Mouse (Mus musculus): ENCODE measurements around the gene Smagp. TPM values are rescaled to one million over a fixed set of nuclear protein-coding genes. Genes with fewer than 3 reads are reported as not detected.
A peak's percentile ranks its signal among the peaks of the same experiment; 100 is the strongest.
"Not testable (repeated sequence)": the region's sequence is repeated elsewhere in the genome, so short reads cannot be mapped to it uniquely, and the experiment has no call there.

Gene Smagp
- polyA plus RNA-seq, 1 experiment: 160 TPM

- Histone ChIP-seq H3K36me3 (ENCODE audit: control insufficient read depth, insufficient read depth, low read length) (no peaks in the 10 kb centered on the region), H3K4me3 (ENCODE audit: insufficient read depth, low read depth, low read length) (no peak overlapping the region), H3K27ac (ENCODE audit: insufficient read depth, low read depth, low read length) (peak overlapping the region; percentile 49), H3K4me1 (ENCODE audit: control insufficient read depth, insufficient read depth, low read length) (peaks cover 12% of the 10 kb centered on the region; the same call in 1 of the 2 replicates), H3K27me3 (replicated peaks; ENCODE audit: control insufficient read depth, insufficient read depth, low read length) (no peaks in the 10 kb centered on the region)
- TF ChIP-seq POLR2A (IDR thresholded peaks at IDR 0.05; ENCODE audit: low read depth, low read length): no peak
- TF ChIP-seq CTCF (conservative IDR thresholded peaks at IDR 0.05; ENCODE audit: insufficient read depth, insufficient read length, low read depth, low read length): no peak
- DNase-seq: no peak
- WGBS: 34% methylated on average over 11 of the region's 11 CpGs
Observed at GRCm38 (mm10) chr15:100627774-100628370, 8.9 kb downstream of the Smagp start.

DNA sequence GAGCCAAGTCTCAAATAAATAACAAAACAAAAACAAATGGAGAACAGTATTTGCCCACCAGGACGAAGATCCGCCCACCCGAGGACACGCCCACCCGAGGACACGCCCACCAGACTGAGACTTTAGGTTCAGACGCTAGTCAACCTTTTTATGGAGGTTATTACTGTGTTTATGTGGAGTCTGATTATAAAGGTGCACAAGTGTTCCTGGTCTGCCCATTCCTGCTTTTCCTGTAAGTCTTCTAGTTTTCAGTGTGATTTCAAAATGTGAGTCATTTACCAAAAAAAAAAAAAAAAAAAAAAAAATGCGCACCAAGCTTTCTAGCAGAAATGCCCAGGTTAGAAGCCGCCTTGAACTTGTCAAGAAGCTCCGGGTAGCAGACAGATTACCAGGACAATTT, 9.5 kb downstream of the Smagp start:
- 0 out of 2 replicates have a peak overlapping the region, but pooled peaks have one; percentile 49 for H3K27ac ChIP-seq (ENCODE audit: insufficient read depth, low read depth, low read length)
- H3K27me3 ChIP-seq (replicated peaks; ENCODE audit: control insufficient read depth, insufficient read depth, low read length): no peaks in the 10 kb centered on the region
- 28% methylated on average over 10 of the region's 10 CpGs for WGBS
- TF ChIP-seq POLR2A (IDR thresholded peaks at IDR 0.05; ENCODE audit: low read depth, low read length): no peak
- TF ChIP-seq CTCF (conservative IDR thresholded peaks at IDR 0.05; ENCODE audit: insufficient read depth, insufficient read length, low read depth, low read length): no peak
- H3K36me3 ChIP-seq (ENCODE audit: control insufficient read depth, insufficient read depth, low read length): no peaks in the 10 kb centered on the region
- H3K4me1 ChIP-seq (ENCODE audit: control insufficient read depth, insufficient read depth, low read length): peaks cover 7% of the 10 kb centered on the region; the same call in 1 of the 2 replicates
- no peak overlapping the region for H3K4me3 ChIP-seq (ENCODE audit: insufficient read depth, low read depth, low read length)
- DNase-seq: no peak

DNA sequence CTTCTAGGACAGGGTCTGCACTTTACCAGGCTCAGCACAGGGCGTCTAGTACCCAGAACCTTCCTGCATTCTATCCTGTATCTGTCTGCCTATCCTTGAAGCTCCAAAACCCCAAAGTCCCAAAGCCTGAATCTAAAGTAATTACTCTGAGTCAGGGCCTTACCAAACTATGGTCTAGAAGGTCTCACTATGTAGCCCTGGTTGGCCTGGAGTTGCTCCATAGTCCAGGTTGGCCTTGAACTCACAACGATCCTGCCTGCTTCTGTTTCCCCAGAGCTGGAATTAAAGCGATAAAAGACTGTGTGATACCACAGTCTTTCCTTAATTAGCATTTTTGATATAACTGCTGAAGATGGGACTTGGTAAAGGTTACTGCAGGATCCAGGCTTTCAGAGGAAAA, 12.3 kb downstream of the Smagp start:
- 94% methylated on average over 3 of the region's 3 CpGs for WGBS
- H3K36me3 ChIP-seq (ENCODE audit: control insufficient read depth, insufficient read depth, low read length): peaks cover 2% of the 10 kb centered on the region
- H3K4me1 ChIP-seq (ENCODE audit: control insufficient read depth, insufficient read depth, low read length): peaks cover 6% of the 10 kb centered on the region; the same call in 1 of the 2 replicates
- H3K27ac ChIP-seq (ENCODE audit: insufficient read depth, low read depth, low read length): no peak overlapping the region
- H3K4me3 ChIP-seq (ENCODE audit: insufficient read depth, low read depth, low read length): no peak overlapping the region
- no peaks in the 10 kb centered on the region for H3K27me3 ChIP-seq (replicated peaks; ENCODE audit: control insufficient read depth, insufficient read depth, low read length)
- DNase-seq: no peak
- TF ChIP-seq CTCF (conservative IDR thresholded peaks at IDR 0.05; ENCODE audit: insufficient read depth, insufficient read length, low read depth, low read length) (no peak), POLR2A (IDR thresholded peaks at IDR 0.05; ENCODE audit: low read depth, low read length) (no peak)

GRCm38 (mm10) chr15:100623754-100624153, 13.0 kb downstream of the Smagp start:
- H3K27ac ChIP-seq (ENCODE audit: insufficient read depth, low read depth, low read length): no peak overlapping the region
- no peaks in the 10 kb centered on the region for H3K27me3 ChIP-seq (replicated peaks; ENCODE audit: control insufficient read depth, insufficient read depth, low read length)
- H3K36me3 ChIP-seq (ENCODE audit: control insufficient read depth, insufficient read depth, low read length): peaks cover 5% of the 10 kb centered on the region
- no peak overlapping the region for H3K4me3 ChIP-seq (ENCODE audit: insufficient read depth, low read depth, low read length)
- 89% methylated on average over 9 of the region's 9 CpGs for WGBS
- DNase-seq: no peak
- H3K4me1 ChIP-seq (ENCODE audit: control insufficient read depth, insufficient read depth, low read length): peaks cover 6% of the 10 kb centered on the region; the same call in 1 of the 2 replicates
- TF ChIP-seq POLR2A (IDR thresholded peaks at IDR 0.05; ENCODE audit: low read depth, low read length) (no peak), CTCF (conservative IDR thresholded peaks at IDR 0.05; ENCODE audit: insufficient read depth, insufficient read length, low read depth, low read length) (no peak; the same call in 1 of the 2 replicates)

GRCm38 (mm10) chr15:100622164-100622563, 14.6 kb downstream of the Smagp start:
- Histone ChIP-seq H3K36me3 (ENCODE audit: control insufficient read depth, insufficient read depth, low read length) (peaks cover 8% of the 10 kb centered on the region), H3K4me3 (ENCODE audit: insufficient read depth, low read depth, low read length) (no peak overlapping the region), H3K4me1 (ENCODE audit: control insufficient read depth, insufficient read depth, low read length) (peaks cover 6% of the 10 kb centered on the region; the same call in 1 of the 2 replicates), H3K27me3 (replicated peaks; ENCODE audit: control insufficient read depth, insufficient read depth, low read length) (no peaks in the 10 kb centered on the region), H3K27ac (ENCODE audit: insufficient read depth, low read depth, low read length) (peak overlapping the region; percentile 53)
- 71% methylated on average over 7 of the region's 7 CpGs for WGBS
- no peak for DNase-seq
- no peak for TF ChIP-seq POLR2A (IDR thresholded peaks at IDR 0.05; ENCODE audit: low read depth, low read length)
- no peak for TF ChIP-seq CTCF (conservative IDR thresholded peaks at IDR 0.05; ENCODE audit: insufficient read depth, insufficient read length, low read depth, low read length)

DNA sequence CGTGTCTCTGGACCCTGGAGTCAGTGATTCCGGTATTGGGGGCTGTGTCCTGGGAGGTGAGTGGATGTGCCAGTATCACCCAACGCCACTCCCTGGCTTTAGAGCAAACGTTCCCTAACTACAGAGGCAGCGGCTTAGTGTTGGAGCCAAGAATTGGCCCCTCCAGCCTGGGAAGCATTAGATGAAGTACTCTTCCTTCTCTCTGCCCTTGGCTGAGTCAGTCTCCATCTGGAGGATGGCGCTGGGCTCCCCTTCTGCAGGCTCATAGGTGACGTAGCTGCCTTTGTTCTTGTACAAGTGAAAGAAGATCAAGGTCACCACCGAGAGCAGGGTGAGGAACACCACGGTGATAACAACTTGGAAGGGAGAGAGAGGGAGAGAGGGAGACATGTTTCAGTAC, 15.1 kb downstream of the Smagp start:
- WGBS: 58% methylated on average over 9 of the region's 9 CpGs
- H3K36me3 ChIP-seq (ENCODE audit: control insufficient read depth, insufficient read depth, low read length); H3K4me3 ChIP-seq (ENCODE audit: insufficient read depth, low read depth, low read length); H3K27me3 ChIP-seq (replicated peaks; ENCODE audit: control insufficient read depth, insufficient read depth, low read length); DNase-seq; H3K4me1 ChIP-seq (ENCODE audit: control insufficient read depth, insufficient read depth, low read length): not testable (repeated sequence)
- peak overlapping the region; percentile 53 for H3K27ac ChIP-seq (ENCODE audit: insufficient read depth, low read depth, low read length)

DNA sequence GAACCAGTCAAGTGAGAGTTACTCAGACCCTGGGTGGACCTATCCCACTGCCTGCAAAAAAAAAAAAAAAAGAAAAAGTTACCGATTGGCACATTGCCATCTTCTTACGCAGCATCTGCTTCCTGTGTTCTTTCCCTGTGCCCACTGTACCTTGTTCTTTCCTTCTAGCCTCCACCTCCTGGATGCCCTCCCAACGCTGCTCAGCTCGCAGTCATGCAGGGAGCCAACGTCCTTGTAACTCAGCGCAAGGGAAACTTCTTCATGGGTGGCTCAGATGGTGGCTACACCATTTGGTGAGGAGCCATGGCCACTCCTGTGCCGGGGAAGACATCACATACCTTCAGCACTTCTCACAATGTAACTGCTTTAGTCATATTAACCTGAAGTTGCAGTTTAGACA, 17.5 kb downstream of the Smagp start:
- Histone ChIP-seq H3K27me3 (replicated peaks; ENCODE audit: control insufficient read depth, insufficient read depth, low read length) (no peaks in the 10 kb centered on the region), H3K4me3 (ENCODE audit: insufficient read depth, low read depth, low read length) (no peak overlapping the region), H3K4me1 (ENCODE audit: control insufficient read depth, insufficient read depth, low read length) (peaks cover 7% of the 10 kb centered on the region; the same call in 1 of the 2 replicates), H3K36me3 (ENCODE audit: control insufficient read depth, insufficient read depth, low read length) (peaks cover 9% of the 10 kb centered on the region), H3K27ac (ENCODE audit: insufficient read depth, low read depth, low read length) (no peak overlapping the region)
- WGBS: 40% methylated on average over 7 of the region's 7 CpGs
- TF ChIP-seq CTCF (conservative IDR thresholded peaks at IDR 0.05; ENCODE audit: insufficient read depth, insufficient read length, low read depth, low read length): no peak
- no peak for TF ChIP-seq POLR2A (IDR thresholded peaks at IDR 0.05; ENCODE audit: low read depth, low read length)
- DNase-seq: no peak
